Mouse (Mus musculus): ENCODE data around the gene Phpt1. TPM values are rescaled to one million over a fixed set of nuclear protein-coding genes. Genes with fewer than 3 reads are reported as not detected.
"Not testable (repeated sequence)": the region's sequence is repeated elsewhere in the genome, so short reads cannot be mapped to it uniquely, and the experiment has no call there.

The Phpt1 gene
- polyA plus RNA-seq, 1 experiment from 2014 or later: 123 TPM

DNA sequence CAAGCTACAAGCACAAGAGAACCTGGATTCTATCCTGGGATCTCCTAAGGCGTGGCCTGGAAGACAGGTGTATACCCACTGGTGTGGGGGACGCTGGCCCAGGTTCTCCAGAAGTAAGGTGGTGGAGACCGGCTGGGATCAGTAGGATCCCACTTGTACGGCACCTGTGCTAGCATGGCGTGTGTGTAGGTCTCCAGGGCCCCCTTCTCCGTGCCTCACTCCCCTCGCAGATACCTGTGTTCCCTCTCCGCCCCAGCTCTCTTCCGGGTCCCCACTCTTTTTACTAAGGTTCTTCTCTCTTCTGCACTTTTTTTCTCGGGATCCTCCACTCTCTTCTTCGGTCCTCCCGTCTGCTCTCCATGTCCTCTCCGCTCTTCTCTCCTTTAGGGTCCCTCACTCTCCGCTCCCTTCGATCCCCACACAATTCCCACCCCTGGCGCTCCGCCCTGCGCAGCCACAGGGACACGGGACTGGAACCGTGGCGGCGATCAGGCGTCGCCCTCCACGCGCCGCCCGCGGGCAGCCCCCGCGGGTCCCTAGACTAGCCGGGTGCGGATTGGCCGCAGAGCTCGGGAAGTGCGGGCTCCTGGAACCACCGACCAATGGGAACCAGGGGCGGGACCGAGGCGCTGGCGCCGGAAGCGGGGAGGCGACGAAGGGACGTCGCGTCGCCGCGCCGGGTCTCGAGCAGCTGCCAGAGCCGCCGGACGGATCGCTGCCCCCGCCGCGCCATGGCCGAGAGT, 17.6 kb downstream of the Phpt1 start, which contains the start of gene Edf1:
Gene Edf1, plus strand, starts transcription at position 627 of the 743 bp plus-strand sequence.
- peaks cover 18% of the 10 kb centered on the region for H3K4me1 ChIP-seq (ENCODE audit: control insufficient read depth, insufficient read depth, low read length)
- peak; percentile 97 for ATAC-seq (ENCODE audit: insufficient read depth, low FRiP score)
- peak within 1 kb of the TSS; percentile 95 for H3K9ac ChIP-seq (ENCODE audit: low read length)
- peaks cover 12% of the 10 kb centered on the region; the same call in 1 of the 2 replicates for H3K36me3 ChIP-seq (ENCODE audit: control insufficient read depth, insufficient read depth, low read length)
- WGBS: under 1% methylated on average over 61 of the region's 61 CpGs
- H3K27ac ChIP-seq (ENCODE audit: low read length): peak within 1 kb of the TSS; percentile 73
- no peaks in the 10 kb centered on the region for H3K27me3 ChIP-seq (ENCODE audit: control insufficient read depth, insufficient read depth, low read length)
- H3K4me3 ChIP-seq (replicated peaks; ENCODE audit: low read length): peak within 1 kb of the TSS; percentile 87
- H3K9me3 ChIP-seq (replicated peaks; ENCODE audit: control insufficient read depth, low read length): no peaks in the 10 kb centered on the region
- peak within 1 kb of the TSS; percentile 95 for H3K4me2 ChIP-seq (ENCODE audit: low read depth, low read length)

- H3K27ac ChIP-seq (ENCODE audit: low read length): no peak overlapping the region
- H3K36me3 ChIP-seq (ENCODE audit: control insufficient read depth, insufficient read depth, low read length): peaks cover 5% of the 10 kb centered on the region; the same call in 1 of the 2 replicates
- no peaks in the 10 kb centered on the region for H3K9me3 ChIP-seq (replicated peaks; ENCODE audit: control insufficient read depth, low read length)
- ATAC-seq (ENCODE audit: insufficient read depth, low FRiP score): no peak
- H3K9ac ChIP-seq (ENCODE audit: low read length): no peak overlapping the region
- 65% methylated on average over 1 of the region's 1 CpGs for WGBS
- no peak overlapping the region for H3K4me3 ChIP-seq (replicated peaks; ENCODE audit: low read length)
- no peaks in the 10 kb centered on the region for H3K27me3 ChIP-seq (ENCODE audit: control insufficient read depth, insufficient read depth, low read length)
- peaks cover 18% of the 10 kb centered on the region for H3K4me1 ChIP-seq (ENCODE audit: control insufficient read depth, insufficient read depth, low read length)
- H3K4me2 ChIP-seq (ENCODE audit: low read depth, low read length): no peak overlapping the region
Measured at GRCm38 (mm10) chr2:25556296-25556695, 18.7 kb downstream of the Phpt1 start.

- not testable (repeated sequence) for H3K36me3 ChIP-seq (ENCODE audit: control insufficient read depth, insufficient read depth, low read length); H3K27me3 ChIP-seq (ENCODE audit: control insufficient read depth, insufficient read depth, low read length); H3K9ac ChIP-seq (ENCODE audit: low read length); H3K27ac ChIP-seq (ENCODE audit: low read length); H3K4me2 ChIP-seq (ENCODE audit: low read depth, low read length); H3K9me3 ChIP-seq (replicated peaks; ENCODE audit: control insufficient read depth, low read length); H3K4me3 ChIP-seq (replicated peaks; ENCODE audit: low read length); ATAC-seq (ENCODE audit: insufficient read depth, low FRiP score)
- 52% methylated on average over 2 of the region's 2 CpGs for WGBS
- H3K4me1 ChIP-seq (ENCODE audit: control insufficient read depth, insufficient read depth, low read length): peaks cover 18% of the 10 kb centered on the region
Measured at GRCm38 (mm10) chr2:25555479-25555878, 19.5 kb downstream of the Phpt1 start.

- H3K36me3 ChIP-seq (ENCODE audit: control insufficient read depth, insufficient read depth, low read length); H3K27me3 ChIP-seq (ENCODE audit: control insufficient read depth, insufficient read depth, low read length); H3K9me3 ChIP-seq (replicated peaks; ENCODE audit: control insufficient read depth, low read length); H3K4me2 ChIP-seq (ENCODE audit: low read depth, low read length); H3K4me3 ChIP-seq (replicated peaks; ENCODE audit: low read length); H3K4me1 ChIP-seq (ENCODE audit: control insufficient read depth, insufficient read depth, low read length); H3K9ac ChIP-seq (ENCODE audit: low read length); ATAC-seq (ENCODE audit: insufficient read depth, low FRiP score); H3K27ac ChIP-seq (ENCODE audit: low read length): not testable (repeated sequence)
- 92% methylated on average over 4 of the region's 4 CpGs for WGBS
Measured at GRCm38 (mm10) chr2:25553171-25553786, 21.7 kb downstream of the Phpt1 start.

DNA sequence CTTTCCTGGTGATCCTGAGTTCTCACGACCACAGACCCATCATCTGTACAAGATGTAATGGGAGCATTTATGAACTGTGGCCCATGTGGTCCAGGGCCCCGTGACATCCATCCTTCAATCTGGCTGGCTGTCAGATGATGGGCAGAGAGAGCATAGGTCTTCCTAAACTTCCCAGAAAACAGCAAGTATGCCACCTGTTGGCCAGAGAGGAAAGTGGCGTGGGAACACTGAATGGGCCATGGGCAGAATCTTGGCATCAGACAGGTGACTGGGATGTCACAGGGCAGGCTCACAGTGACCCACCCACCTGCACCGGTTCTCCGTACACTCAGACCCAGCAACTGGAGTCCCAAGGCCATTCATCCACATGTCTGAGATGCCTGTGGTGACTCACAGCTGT, 23.8 kb downstream of the Phpt1 start:
- Histone ChIP-seq H3K36me3 (ENCODE audit: control insufficient read depth, insufficient read depth, low read length) (no peaks in the 10 kb centered on the region), H3K27ac (ENCODE audit: low read length) (no peak overlapping the region), H3K4me3 (replicated peaks; ENCODE audit: low read length) (no peak overlapping the region), H3K9ac (ENCODE audit: low read length) (no peak overlapping the region), H3K9me3 (replicated peaks; ENCODE audit: control insufficient read depth, low read length) (no peaks in the 10 kb centered on the region), H3K27me3 (ENCODE audit: control insufficient read depth, insufficient read depth, low read length) (no peaks in the 10 kb centered on the region), H3K4me1 (ENCODE audit: control insufficient read depth, insufficient read depth, low read length) (peaks cover 4% of the 10 kb centered on the region), H3K4me2 (ENCODE audit: low read depth, low read length) (no peak overlapping the region)
- no peak for ATAC-seq (ENCODE audit: insufficient read depth, low FRiP score)
- WGBS: 29% methylated on average over 5 of the region's 5 CpGs

DNA sequence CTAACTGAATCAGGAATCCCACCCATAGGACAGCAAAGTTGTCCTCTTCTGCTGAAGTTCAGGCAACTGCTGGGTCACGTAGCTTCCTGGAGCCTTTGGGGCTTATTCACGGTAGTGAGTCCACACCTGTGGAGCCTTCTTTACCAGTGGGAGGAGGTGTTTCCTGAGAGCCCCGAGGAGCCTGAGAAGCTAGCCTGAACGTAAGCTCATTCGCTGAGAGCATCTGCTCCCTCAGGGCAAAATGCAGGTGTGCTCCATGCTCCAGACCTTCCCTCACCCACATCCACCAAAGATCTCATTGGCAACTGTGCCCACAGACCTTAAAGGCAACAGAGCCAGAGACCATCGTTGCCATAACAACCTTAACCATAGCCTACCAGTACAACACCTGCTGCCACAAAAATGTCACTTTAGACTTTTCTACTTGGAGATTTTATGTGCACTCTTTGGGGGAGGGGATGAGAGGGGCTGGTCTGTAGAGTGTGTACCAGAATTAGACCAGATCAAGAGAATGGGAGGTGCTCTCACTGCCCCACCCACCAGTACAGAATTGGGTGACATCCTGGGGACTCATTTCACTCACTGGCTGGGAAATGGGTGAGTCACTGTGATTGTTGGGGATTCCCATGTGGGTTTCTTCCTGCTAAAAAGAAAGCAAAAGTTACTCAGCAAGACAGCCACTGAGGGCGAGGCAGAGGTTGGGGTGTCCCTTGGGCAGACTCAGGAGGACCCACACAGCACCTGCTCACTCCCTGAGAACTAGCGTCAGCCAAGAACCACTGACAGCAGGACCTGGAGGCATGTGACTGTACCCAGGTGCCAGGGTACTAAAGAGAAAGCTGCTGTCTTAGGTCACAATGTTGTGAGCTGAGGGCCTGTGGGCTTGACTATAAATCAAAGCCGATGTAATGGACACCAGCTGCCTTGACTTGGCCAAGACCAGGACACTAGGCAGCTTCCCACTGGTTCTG, 25.7 kb downstream of the Phpt1 start:
- H3K9ac ChIP-seq (ENCODE audit: low read length): no peak overlapping the region
- WGBS: 68% methylated on average over 9 of the region's 9 CpGs
- ATAC-seq (ENCODE audit: insufficient read depth, low FRiP score): no peak
- no peaks in the 10 kb centered on the region for H3K36me3 ChIP-seq (ENCODE audit: control insufficient read depth, insufficient read depth, low read length)
- no peak overlapping the region for H3K4me3 ChIP-seq (replicated peaks; ENCODE audit: low read length)
- no peaks in the 10 kb centered on the region for H3K9me3 ChIP-seq (replicated peaks; ENCODE audit: control insufficient read depth, low read length)
- H3K4me1 ChIP-seq (ENCODE audit: control insufficient read depth, insufficient read depth, low read length): peaks cover 14% of the 10 kb centered on the region
- no peak overlapping the region for H3K4me2 ChIP-seq (ENCODE audit: low read depth, low read length)
- no peak overlapping the region for H3K27ac ChIP-seq (ENCODE audit: low read length)
- no peaks in the 10 kb centered on the region for H3K27me3 ChIP-seq (ENCODE audit: control insufficient read depth, insufficient read depth, low read length)

DNA sequence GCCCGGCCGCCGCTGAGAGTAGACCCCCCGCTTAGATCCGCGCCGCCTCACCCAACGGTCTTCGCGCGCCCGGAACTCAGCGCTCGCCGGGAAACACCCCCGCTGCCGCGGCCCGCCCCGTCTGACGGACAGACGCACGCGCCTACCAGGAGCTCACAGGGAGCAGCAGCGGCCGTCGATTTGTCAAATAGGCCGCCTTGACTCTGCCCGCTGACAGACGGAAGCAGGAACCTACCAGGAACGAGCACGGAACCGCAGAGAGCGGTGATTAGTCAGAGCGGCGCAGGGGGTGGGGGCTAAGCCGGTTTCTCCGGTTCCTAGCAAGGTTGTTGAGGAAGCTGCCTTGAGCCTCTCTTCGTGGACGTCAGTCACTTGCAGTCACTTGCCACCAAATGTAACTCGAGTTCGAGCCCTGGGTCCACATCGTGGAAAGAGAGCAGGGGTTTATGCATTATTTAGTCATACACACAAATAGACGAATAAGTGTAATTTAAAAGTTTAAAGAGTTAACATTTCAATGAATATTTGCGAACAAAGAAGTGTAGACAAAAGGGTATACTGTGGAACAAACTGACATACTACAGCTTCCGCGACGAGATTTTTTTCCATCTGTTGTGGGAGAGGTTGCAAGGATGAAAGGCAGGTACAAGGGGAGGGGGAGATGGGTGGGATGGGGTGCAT, 28.1 kb downstream of the Phpt1 start, which contains the start of gene Traf2:
Gene Traf2, minus strand, starts transcription at position 130 of the 681 bp plus-strand sequence.
- Histone ChIP-seq H3K4me1 (ENCODE audit: control insufficient read depth, insufficient read depth, low read length) (peaks cover 14% of the 10 kb centered on the region), H3K9me3 (replicated peaks; ENCODE audit: control insufficient read depth, low read length) (no peaks in the 10 kb centered on the region), H3K4me2 (ENCODE audit: low read depth, low read length) (peak within 1 kb of the TSS; percentile 86), H3K4me3 (replicated peaks; ENCODE audit: low read length) (peak within 1 kb of the TSS; percentile 83), H3K27ac (ENCODE audit: low read length) (peak within 1 kb of the TSS; percentile 57), H3K36me3 (ENCODE audit: control insufficient read depth, insufficient read depth, low read length) (no peaks in the 10 kb centered on the region), H3K9ac (ENCODE audit: low read length) (peak within 1 kb of the TSS; percentile 85), H3K27me3 (ENCODE audit: control insufficient read depth, insufficient read depth, low read length) (no peaks in the 10 kb centered on the region)
- 3% methylated on average over 48 of the region's 48 CpGs for WGBS
- ATAC-seq (ENCODE audit: insufficient read depth, low FRiP score): peak; percentile 100

GRCm38 (mm10) chr2:25545996-25546810, 28.8 kb downstream of the Phpt1 start:
- peak; percentile 65 for ATAC-seq (ENCODE audit: insufficient read depth, low FRiP score)
- WGBS: 4% methylated on average over 43 of the region's 43 CpGs
- H3K27me3 ChIP-seq (ENCODE audit: control insufficient read depth, insufficient read depth, low read length): no peaks in the 10 kb centered on the region

More at GRCm38 (mm10) chr2:25545996-25546810, 28.8 kb downstream of the Phpt1 start:
- H3K9me3 ChIP-seq (replicated peaks; ENCODE audit: control insufficient read depth, low read length): no peaks in the 10 kb centered on the region
- H3K4me2 ChIP-seq (ENCODE audit: low read depth, low read length): peak overlapping the region; percentile 86
- H3K9ac ChIP-seq (ENCODE audit: low read length): peak overlapping the region; percentile 85
- H3K27ac ChIP-seq (ENCODE audit: low read length): peak overlapping the region; percentile 57
- H3K4me3 ChIP-seq (replicated peaks; ENCODE audit: low read length): peak overlapping the region; percentile 83
- H3K4me1 ChIP-seq (ENCODE audit: control insufficient read depth, insufficient read depth, low read length): peaks cover 14% of the 10 kb centered on the region
- no peaks in the 10 kb centered on the region for H3K36me3 ChIP-seq (ENCODE audit: control insufficient read depth, insufficient read depth, low read length)
